Mouse (Mus musculus) bone marrow, adult 2 months (tissue): ENCODE results near the gene Fbxw26. TPM values are rescaled to one million over a fixed set of nuclear protein-coding genes. Genes with fewer than 3 reads are reported as not detected.
A peak's percentile ranks its signal among the peaks of the same experiment; 100 is the strongest.
"Not testable (repeated sequence)": the region's sequence is repeated elsewhere in the genome, so short reads cannot be mapped to it uniquely, and the experiment has no call there.

Source experiments
- H3K27ac ChIP-seq: fragments of 200-500 bp; 2 replicates; pipeline ENCODE4 v1.5.1; 2012; ENCODE audit warnings: low read depth, mild to moderate bottlenecking, control low read depth, inconsistent platforms, low read length; ENCODE audit not compliant: control insufficient read depth, poor library complexity, insufficient read depth
- H3K4me1 ChIP-seq: fragments of 200-500 bp; 2 replicates; pipeline ENCODE4 v1.6.1; 2011; ENCODE audit warnings: low read length; ENCODE audit not compliant: control insufficient read depth, insufficient read depth
- H3K4me3 ChIP-seq: fragments of 200-500 bp; replicated peaks from 2 replicates; pipeline ENCODE3; 2011; ENCODE audit warnings: mild to moderate bottlenecking, low read depth, low read length, control low read depth; ENCODE audit not compliant: control insufficient read depth
- CTCF ChIP-seq: fragments of 200-500 bp; IDR thresholded peaks from 2 replicates; pipeline ENCODE4 v1.5.1; 2011; ENCODE audit warnings: low read length, control low read depth; ENCODE audit not compliant: control insufficient read depth, insufficient read depth
- POLR2A ChIP-seq: fragments of 200-500 bp; IDR thresholded peaks from 2 replicates; pipeline ENCODE4 v1.6.1; 2011; ENCODE audit warnings: low read depth, mild to moderate bottlenecking, control low read depth, low read length, borderline replicate concordance; ENCODE audit not compliant: control insufficient read depth
- WGBS: fragments of 180-500 bp; shearing (Covaris S2); methylation state at CpG from one replicate; pipeline ENCODE4 v1.1.7; 2018; 5-methylcytosine and 5-hydroxymethylcytosine counted together
- polyA plus RNA-seq: library from polyadenylated mRNA; stranded (reverse); fragments of >200 nt; gene quantifications from 2 replicates; pipeline ENCODE4 v1.2.4, GENCODE M21; 2011; ENCODE audit warnings: low replicate concordance; ENCODE audit not compliant: missing spikeins, insufficient read depth, insufficient read length

Gene Fbxw26
- polyA plus RNA-seq: not detected in 2 replicates

- WGBS: 76% methylated on average over 3 of the region's 3 CpGs
Observed at GRCm38 (mm10) chr9:109745989-109746388, at the start of gene Fbxw26. Fbxw26 (minus strand) TSS chr9:109746089.

GRCm38 (mm10) chr9:109795221-109795620 is 49.3 kb upstream of the Fbxw26 start:
- no peaks in the 10 kb centered on the region for H3K4me1 ChIP-seq
- TF ChIP-seq CTCF: no peak
- no peak for TF ChIP-seq POLR2A
- 78% methylated on average over 2 of the region's 2 CpGs for WGBS

More at GRCm38 (mm10) chr9:109745989-109746388, at the start of gene Fbxw26:
- H3K4me1 ChIP-seq, H3K4me3 ChIP-seq, H3K27ac ChIP-seq: not testable (repeated sequence)

GRCm38 (mm10) chr9:109790570-109790969 is 44.7 kb upstream of the Fbxw26 start, which contains the start of gene Fbxw27:
Fbxw27 (minus strand) TSS chr9:109790670.
- 75% methylated on average over 4 of the region's 4 CpGs for WGBS
- not testable (repeated sequence) for H3K4me1 ChIP-seq, H3K27ac ChIP-seq, H3K4me3 ChIP-seq

More at GRCm38 (mm10) chr9:109795221-109795620, 49.3 kb upstream of the Fbxw26 start:
- Histone ChIP-seq H3K27ac (no peak overlapping the region), H3K4me3 (no peak overlapping the region)

GRCm38 (mm10) chr9:109766841-109767240 is 21.0 kb upstream of the Fbxw26 start:
- not testable (repeated sequence) for H3K27ac ChIP-seq, H3K4me1 ChIP-seq, H3K4me3 ChIP-seq
- WGBS: 49% methylated on average over 1 of the region's 1 CpGs

GRCm38 (mm10) chr9:109702600-109702999 is 43.3 kb downstream of the Fbxw26 start, which contains the start of gene Fbxw18:
Fbxw18 (minus strand) TSS chr9:109702700.
- WGBS: 58% methylated on average over 4 of the region's 4 CpGs
- H3K27ac ChIP-seq, H3K4me1 ChIP-seq, H3K4me3 ChIP-seq: not testable (repeated sequence)

- Histone ChIP-seq H3K27ac (no peak overlapping the region), H3K4me3 (no peak overlapping the region), H3K4me1 (no peaks in the 10 kb centered on the region)
- no peak for TF ChIP-seq POLR2A
- TF ChIP-seq CTCF: peak; percentile 59
- 3% methylated on average over 1 of the region's 1 CpGs for WGBS
Observed at GRCm38 (mm10) chr9:109685299-109685698, 60.6 kb downstream of the Fbxw26 start.

Other genes with a start within 250 kb of the Fbxw26 start
- gene Fbxw15, start 177.8 kb downstream of the Fbxw26 start, polyA plus RNA-seq: not detected in 2 replicates
- gene Fbxw24, start 120.0 kb downstream of the Fbxw26 start, polyA plus RNA-seq: not detected in 2 replicates
- not detected in 2 replicates for gene Fbxw25, start 81.4 kb downstream of the Fbxw26 start, polyA plus RNA-seq
- gene Fbxw18, start 43.4 kb downstream of the Fbxw26 start, polyA plus RNA-seq: not detected in 2 replicates
- gene Fbxw27, start 44.6 kb upstream of the Fbxw26 start, polyA plus RNA-seq: not detected in 2 replicates
- gene Spink8, start 66.2 kb upstream of the Fbxw26 start, polyA plus RNA-seq: not detected in 2 replicates
- gene Nme6, start 86.7 kb upstream of the Fbxw26 start, polyA plus RNA-seq: 12.8 and 25.8 TPM in 2 replicates
- gene Camp, start 103.5 kb upstream of the Fbxw26 start, polyA plus RNA-seq: 1,948 and 4,579 TPM in 2 replicates
- 18.7 and 28.3 TPM in 2 replicates for gene Cdc25a, start 129.5 kb upstream of the Fbxw26 start, polyA plus RNA-seq
- gene Map4, start 185.4 kb upstream of the Fbxw26 start, polyA plus RNA-seq: 12.9 and 33.6 TPM in 2 replicates